Mouse (Mus musculus) gastrocnemius, postnatal 10 days (tissue): ENCODE measurements around the gene Rcsd1. TPM values are rescaled to one million over a fixed set of nuclear protein-coding genes. Genes with fewer than 3 reads are reported as not detected.
A peak's percentile ranks its signal among the peaks of the same experiment; 100 is the strongest.

ENCODE experiments used
- DNase-seq: peaks from one replicate; pipeline ENCODE4 v3.0.0; 2021; ENCODE audit warnings: mixed read lengths
- total RNA-seq, 2 experiments: library from RNA; stranded (reverse); gene quantifications; 2 replicates each; pipeline ENCODE4 v1.2.3; 2021

Rcsd1 gene
- total RNA-seq, 2 experiments from 2014 or later: 128 to 138 TPM

GRCm38 (mm10) chr1:165661191-165661590, 48.4 kb downstream of the Rcsd1 start:
- DNase-seq: no peak

GRCm38 (mm10) chr1:165660774-165661173, 48.8 kb downstream of the Rcsd1 start:
- peak; percentile 50 for DNase-seq

- peak; percentile 66 for DNase-seq
These were observed 51.0 kb downstream of the Rcsd1 start for GRCm38 (mm10) chr1:165658602-165659001.

GRCm38 (mm10) chr1:165655482-165655881, 54.1 kb downstream of the Rcsd1 start:
- no peak for DNase-seq

GRCm38 (mm10) chr1:165655022-165655421, 54.5 kb downstream of the Rcsd1 start:
- peak; percentile 44 for DNase-seq

- DNase-seq: no peak
These were observed 56.3 kb downstream of the Rcsd1 start for GRCm38 (mm10) chr1:165653126-165653885.

GRCm38 (mm10) chr1:165652507-165652906, 57.0 kb downstream of the Rcsd1 start:
- DNase-seq: no peak

- no peak for DNase-seq
These were observed 58.4 kb downstream of the Rcsd1 start for GRCm38 (mm10) chr1:165651158-165651557.

- DNase-seq: no peak
These were observed 64.5 kb downstream of the Rcsd1 start for GRCm38 (mm10) chr1:165645102-165645501.

GRCm38 (mm10) chr1:165643735-165644134, 65.8 kb downstream of the Rcsd1 start:
- no peak for DNase-seq

GRCm38 (mm10) chr1:165642780-165643311, 66.7 kb downstream of the Rcsd1 start:
- DNase-seq: peak; percentile 47

GRCm38 (mm10) chr1:165641786-165642771, 67.5 kb downstream of the Rcsd1 start:
- peak; percentile 93 for DNase-seq

- peak; percentile 66 for DNase-seq
These were observed 68.2 kb downstream of the Rcsd1 start for GRCm38 (mm10) chr1:165641271-165641771.

- no peak for DNase-seq
These were observed 73.3 kb downstream of the Rcsd1 start for GRCm38 (mm10) chr1:165636289-165636688.

GRCm38 (mm10) chr1:165635055-165635897, 74.3 kb downstream of the Rcsd1 start:
- DNase-seq: no peak

- peak; percentile 99 for DNase-seq
These were observed 75.2 kb downstream of the Rcsd1 start, which contains the start of gene Mpzl1 for GRCm38 (mm10) chr1:165634151-165634884. TSS of gene Mpzl1 (minus strand) at chr1:165634538.

- no peak for DNase-seq
These were observed 76.2 kb downstream of the Rcsd1 start for GRCm38 (mm10) chr1:165633345-165633744.

GRCm38 (mm10) chr1:165631136-165631535, 78.4 kb downstream of the Rcsd1 start:
- no peak for DNase-seq

GRCm38 (mm10) chr1:165629975-165630374, 79.6 kb downstream of the Rcsd1 start:
- no peak for DNase-seq

- DNase-seq: no peak
These were observed 81.0 kb downstream of the Rcsd1 start for GRCm38 (mm10) chr1:165628603-165629002.

GRCm38 (mm10) chr1:165625896-165626295, 83.7 kb downstream of the Rcsd1 start:
- DNase-seq: no peak
